Comparison of ENCODE assay signal across 20 mouse cellular contexts in genomic region chr8:116864514-116864913, GRCm38 (mm10). TPM values are rescaled to one million over a fixed set of nuclear protein-coding genes. Genes with fewer than 3 reads are reported as not detected.
A peak's percentile ranks its signal among the peaks of the same experiment; 100 is the strongest.
DNase-seq lines count a peak whose midpoint lies in the region; ATAC-seq and TF ChIP-seq lines count a peak whose summit lies in the region.
"Had no signal": no experiment of that assay in that cellular context is flagged by ENCODE, and none has a peak within 500 bp of the region (broad histone marks: within the 10 kb centered on the region; RNA-seq: fewer than 3 reads in every experiment).

No protein-coding gene starts in this region.

- no peaks in the 10 kb centered on the region for H3K27me3 ChIP-seq in cerebellum, adult 2 months (ENCODE audit: control insufficient read depth, insufficient read depth, low read length)

- peak overlapping the region; percentile 99; the same call in 1 of the 2 replicates for H3K27ac ChIP-seq in cerebellum, adult 2 months (ENCODE audit: insufficient read depth, low read length)
- H3K27ac ChIP-seq: embryonic facial prominence, embryonic 13.5 days; embryonic facial prominence, embryonic 15.5 days; forebrain, embryonic 10.5 days; forebrain, embryonic 12.5 days had no signal

- ATAC-seq in cerebellum, adult (ENCODE audit: insufficient number of reproducible peaks, low FRiP score, low TSS enrichment), result no peak
- ATAC-seq: activated CD4-positive, CD25-positive, alpha-beta regulatory T cell, adult 4 months; CD4-positive, CD25-positive, alpha-beta regulatory T cell, adult 4 months; forebrain, embryonic 14.5 days; forebrain, embryonic 16.5 days; Patski had no signal

- H3K4me3 ChIP-seq in cerebellum, adult 2 months (replicated peaks; ENCODE audit: insufficient read depth, low read depth, low read length), result no peak overlapping the region
- H3K4me3 ChIP-seq: embryonic facial prominence, embryonic 13.5 days; embryonic facial prominence, embryonic 15.5 days; erythroblast, embryonic 14.5 days; forebrain, embryonic 10.5 days; forebrain, embryonic 12.5 days had no signal

- DNase-seq in cerebellum, adult 2 months, result peak in 1 of 2 experiments; percentile 42
- DNase-seq in cerebellum, adult 9-11 months, result peak; percentile 63
- DNase-seq in cerebellum, adult 11 months, result no peak
- DNase-seq in brain, adult 2 months (ENCODE audit: low read depth, low spot score), result peak; percentile 24
- DNase-seq in B cell, adult 2 months, result no peak
- DNase-seq: adrenal gland, adult 8-10 months; adrenal gland, postnatal 14 days; adrenal gland, postnatal 36 days; embryo, embryonic 11 days had no signal

- no peak for TF ChIP-seq CTCF in cerebellum, adult 2 months (IDR thresholded peaks at IDR 0.05; ENCODE audit: borderline replicate concordance, insufficient read depth, low read depth, low read length)

- H3K4me1 ChIP-seq in cerebellum, adult 2 months (ENCODE audit: control insufficient read depth, insufficient read depth, low read length), result peaks cover 17% of the 10 kb centered on the region
- H3K4me1 ChIP-seq: forebrain, embryonic 12.5 days had no signal

- no peak for TF ChIP-seq POLR2A in cerebellum, adult 2 months (IDR thresholded peaks at IDR 0.05; ENCODE audit: borderline replicate concordance, insufficient read depth, low read length)

- WGBS in cerebellum, adult 2 months, result 35% methylated on average over 3 of the region's 3 CpGs

RNA-seq across cellular contexts. Expression of gene Cmc2, which starts 56.7 kb away (rescaled TPM):
- polyA plus RNA-seq in cerebellum, adult 2 months (2012; rRNA removed), result 23.1 and 28.2 TPM in 2 replicates

RNA-seq across cellular contexts. Expression of gene Cenpn, which starts 57.0 kb away (rescaled TPM):
- 2.5 TPM in 2 replicates for polyA plus RNA-seq in cerebellum, adult 2 months (2012; rRNA removed)

Comparison
In these comparisons a context has a peak if more than half of its experiments do, and no peak if none do; other contexts are left out.
1. DNase-seq: peak in cerebellum, adult 9-11 months (single experiment) and brain, adult 2 months (single experiment); none in cerebellum, adult 11 months (single experiment) and B cell, adult 2 months (0 of 2).